Mouse (Mus musculus) hindbrain, embryonic 13.5 days (tissue): ENCODE data around the gene Gss. TPM values are rescaled to one million over a fixed set of nuclear protein-coding genes. Genes with fewer than 3 reads are reported as not detected.
"Not testable (repeated sequence)": the region's sequence is repeated elsewhere in the genome, so short reads cannot be mapped to it uniquely, and the experiment has no call there.

Source experiments
- ATAC-seq: fragments of 200-750 bp; cut with Nextera tagmentation; 2 replicates; pipeline ENCODE4 v1.8.0; 2017; ENCODE audit warnings: moderate TSS enrichment; ENCODE audit not compliant: low FRiP score
- H3K27ac ChIP-seq: fragments of 300-500 bp; sonication (generic); 2 replicates; pipeline ENCODE4 v1.5.1; 2015; ENCODE audit warnings: inconsistent platforms, mild to moderate bottlenecking, moderate library complexity
- H3K27me3 ChIP-seq: fragments of 300-500 bp; sonication (generic); 2 replicates; pipeline ENCODE4 v1.6.1; 2015; ENCODE audit warnings: mild to moderate bottlenecking, inconsistent platforms
- H3K36me3 ChIP-seq: fragments of 300-500 bp; sonication (generic); 2 replicates; pipeline ENCODE4 v1.6.1; 2015; ENCODE audit warnings: mild to moderate bottlenecking, inconsistent platforms
- H3K4me1 ChIP-seq: fragments of 300-500 bp; sonication (generic); replicated peaks from 2 replicates; pipeline ENCODE4 v1.6.1; 2015; ENCODE audit warnings: inconsistent platforms
- H3K4me2 ChIP-seq: fragments of 300-500 bp; sonication (generic); 2 replicates; pipeline ENCODE4 v1.6.1; 2015; ENCODE audit warnings: inconsistent platforms, mild to moderate bottlenecking, moderate library complexity
- H3K4me3 ChIP-seq: fragments of 300-500 bp; sonication (generic); 2 replicates; pipeline ENCODE4 v1.5.1; 2015; ENCODE audit warnings: mild to moderate bottlenecking, inconsistent platforms
- H3K9ac ChIP-seq: fragments of 300-500 bp; sonication (generic); 2 replicates; pipeline ENCODE4 v1.6.1; 2015; ENCODE audit warnings: mild to moderate bottlenecking, inconsistent platforms
- H3K9me3 ChIP-seq: fragments of 300-500 bp; sonication (generic); 2 replicates; pipeline ENCODE4 v1.6.1; 2016; ENCODE audit warnings: inconsistent platforms
- WGBS: fragments of 180-500 bp; shearing (Covaris S2); methylation state at CpG from one replicate; pipeline ENCODE4 v1.1.7; 2015; 5-methylcytosine and 5-hydroxymethylcytosine counted together
- polyA plus RNA-seq: library from polyadenylated mRNA; unstranded; fragments of >200 nt; fragmentation: Nextera tagmentation; extraction: Ambion mirVana; gene quantifications from 2 replicates; pipeline ENCODE4 v1.2.1, GENCODE M21; 2015

Gene Gss
- polyA plus RNA-seq, 1 experiment from 2014 or later: 16.4 TPM

DNA sequence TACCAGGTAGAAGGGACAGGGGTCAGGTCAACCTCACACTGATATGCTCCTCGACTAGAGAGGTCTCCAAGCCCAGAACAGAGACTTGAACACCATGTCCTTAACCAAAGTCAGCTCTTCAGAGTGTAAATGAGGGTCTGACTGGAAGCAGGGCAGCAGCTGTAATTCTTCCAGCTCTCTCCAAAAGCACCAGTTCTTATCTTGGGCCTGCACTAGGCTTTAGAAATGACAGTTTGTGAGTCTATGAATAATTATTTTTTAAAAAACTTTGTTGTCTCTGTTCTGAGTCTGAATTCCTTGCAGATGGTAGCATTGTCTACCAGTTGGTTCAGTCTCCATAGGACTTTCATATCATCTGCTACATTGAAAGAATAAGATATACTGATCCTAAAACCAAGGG, 30.4 kb downstream of the Gss start:
- no peaks in the 10 kb centered on the region for H3K4me1 ChIP-seq
- no peak overlapping the region for H3K4me3 ChIP-seq
- no peak overlapping the region for H3K4me2 ChIP-seq
- H3K9me3 ChIP-seq: no peaks in the 10 kb centered on the region
- ATAC-seq: no peak
- H3K36me3 ChIP-seq: peaks cover 58% of the 10 kb centered on the region
- no peak overlapping the region for H3K9ac ChIP-seq
- H3K27ac ChIP-seq: no peak overlapping the region
- H3K27me3 ChIP-seq: no peaks in the 10 kb centered on the region
- WGBS: 64% methylated on average over 1 of the region's 1 CpGs

DNA sequence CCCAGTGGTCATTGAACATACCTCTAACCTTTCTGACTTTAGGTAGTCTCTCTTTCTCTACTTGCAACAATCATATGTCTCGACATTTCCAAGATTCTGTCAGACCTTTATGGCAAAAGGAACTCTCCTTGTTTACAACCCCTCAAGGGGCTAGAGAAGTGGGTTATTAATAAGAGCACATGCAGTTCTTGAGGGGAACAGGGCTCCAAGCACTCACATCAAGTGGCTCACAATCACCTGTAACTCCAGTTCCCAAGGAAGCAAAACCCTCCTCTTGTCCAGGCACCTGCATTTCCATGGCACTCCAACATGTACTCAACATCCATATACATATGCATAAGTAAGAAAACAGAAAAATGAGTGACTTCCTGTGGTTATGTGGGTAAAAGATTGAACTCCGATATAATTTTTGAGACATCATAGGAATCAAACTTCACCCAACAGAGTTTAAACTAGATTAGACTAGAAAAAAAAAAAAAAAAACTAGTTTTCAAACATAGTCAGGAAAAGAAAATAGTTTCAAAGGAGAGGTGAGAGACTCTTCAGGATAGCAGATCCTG, 38.1 kb downstream of the Gss start:
- Histone ChIP-seq H3K4me3 (no peak overlapping the region), H3K4me2 (no peak overlapping the region), H3K4me1 (no peaks in the 10 kb centered on the region), H3K36me3 (peaks cover 28% of the 10 kb centered on the region), H3K27me3 (no peaks in the 10 kb centered on the region), H3K27ac (no peak overlapping the region), H3K9me3 (no peaks in the 10 kb centered on the region), H3K9ac (no peak overlapping the region)
- ATAC-seq: no peak
- 85% methylated on average over 2 of the region's 2 CpGs for WGBS

DNA sequence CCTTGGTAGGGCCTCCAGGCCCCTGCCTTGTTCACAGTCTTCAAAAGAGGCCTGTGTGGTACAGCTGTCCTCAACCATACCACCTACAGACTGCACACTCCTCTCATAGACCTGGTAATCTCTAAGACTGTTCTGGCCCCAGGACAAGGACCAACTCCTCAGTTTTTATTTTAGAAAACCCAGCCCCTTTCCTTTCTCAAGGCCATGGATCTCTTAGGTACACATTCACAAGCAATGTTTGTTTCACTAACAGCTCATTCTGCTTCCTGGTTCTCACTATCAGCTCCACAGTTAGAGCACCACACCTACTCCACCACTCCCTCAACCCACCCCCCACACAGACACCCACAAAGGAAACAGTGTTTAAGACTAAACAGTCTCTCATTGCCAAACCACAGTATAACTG, 39.7 kb downstream of the Gss start:
- Histone ChIP-seq H3K4me1 (no peaks in the 10 kb centered on the region), H3K27ac (no peak overlapping the region), H3K27me3 (no peaks in the 10 kb centered on the region), H3K4me3 (no peak overlapping the region), H3K4me2 (no peak overlapping the region), H3K9me3 (no peaks in the 10 kb centered on the region), H3K9ac (no peak overlapping the region), H3K36me3 (peaks cover 20% of the 10 kb centered on the region)
- no peak for ATAC-seq

DNA sequence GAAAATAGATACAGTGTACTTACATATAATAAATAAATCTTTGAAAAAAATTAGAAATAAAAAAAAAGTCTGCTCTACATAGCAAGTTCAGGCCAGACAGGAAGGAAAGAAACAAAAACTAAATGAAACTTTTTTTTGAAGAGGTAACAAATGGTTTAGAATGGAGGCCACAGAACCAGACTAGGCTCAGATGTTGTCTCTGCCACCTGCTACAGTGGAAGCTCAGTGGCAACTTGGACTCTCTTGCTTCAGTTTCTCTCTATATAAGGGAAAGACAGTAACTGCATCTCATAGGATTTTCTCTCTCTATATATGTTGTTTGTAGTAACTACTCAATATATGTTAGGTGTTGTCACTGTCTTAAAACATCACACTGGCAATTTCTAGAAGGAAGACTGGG, 40.3 kb downstream of the Gss start:
- no peak for ATAC-seq
- H3K9me3 ChIP-seq: no peaks in the 10 kb centered on the region
- no peaks in the 10 kb centered on the region for H3K27me3 ChIP-seq
- H3K4me3 ChIP-seq: no peak overlapping the region
- peaks cover 20% of the 10 kb centered on the region for H3K36me3 ChIP-seq
- no peaks in the 10 kb centered on the region for H3K4me1 ChIP-seq
- no peak overlapping the region for H3K9ac ChIP-seq
- no peak overlapping the region for H3K4me2 ChIP-seq
- H3K27ac ChIP-seq: no peak overlapping the region

DNA sequence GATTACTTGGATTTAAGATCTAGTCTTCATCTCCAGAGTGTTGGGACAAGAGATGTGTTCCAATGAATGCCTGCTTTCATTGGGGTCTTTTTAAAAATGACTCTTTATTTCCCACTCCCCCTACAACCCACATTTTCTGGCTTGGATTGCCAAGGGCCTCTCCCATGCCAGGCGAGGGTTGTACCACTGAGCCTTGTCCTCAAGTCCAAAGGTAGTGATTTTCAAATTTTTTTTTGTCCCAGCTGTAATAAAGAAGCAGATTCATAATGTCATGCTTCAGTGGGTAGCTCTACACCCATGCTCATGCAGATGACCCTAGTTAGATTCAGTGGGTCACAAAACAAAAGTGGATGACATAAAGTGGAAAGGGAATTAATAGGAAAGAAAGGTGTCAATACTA, 45.7 kb downstream of the Gss start:
- Histone ChIP-seq H3K4me3 (no peak overlapping the region), H3K27ac (no peak overlapping the region), H3K9ac (no peak overlapping the region), H3K36me3 (peaks cover 10% of the 10 kb centered on the region; the same call in 1 of the 2 replicates), H3K4me1 (no peaks in the 10 kb centered on the region), H3K9me3 (no peaks in the 10 kb centered on the region), H3K27me3 (no peaks in the 10 kb centered on the region), H3K4me2 (no peak overlapping the region)
- 81% methylated on average over 1 of the region's 1 CpGs for WGBS
- no peak for ATAC-seq

DNA sequence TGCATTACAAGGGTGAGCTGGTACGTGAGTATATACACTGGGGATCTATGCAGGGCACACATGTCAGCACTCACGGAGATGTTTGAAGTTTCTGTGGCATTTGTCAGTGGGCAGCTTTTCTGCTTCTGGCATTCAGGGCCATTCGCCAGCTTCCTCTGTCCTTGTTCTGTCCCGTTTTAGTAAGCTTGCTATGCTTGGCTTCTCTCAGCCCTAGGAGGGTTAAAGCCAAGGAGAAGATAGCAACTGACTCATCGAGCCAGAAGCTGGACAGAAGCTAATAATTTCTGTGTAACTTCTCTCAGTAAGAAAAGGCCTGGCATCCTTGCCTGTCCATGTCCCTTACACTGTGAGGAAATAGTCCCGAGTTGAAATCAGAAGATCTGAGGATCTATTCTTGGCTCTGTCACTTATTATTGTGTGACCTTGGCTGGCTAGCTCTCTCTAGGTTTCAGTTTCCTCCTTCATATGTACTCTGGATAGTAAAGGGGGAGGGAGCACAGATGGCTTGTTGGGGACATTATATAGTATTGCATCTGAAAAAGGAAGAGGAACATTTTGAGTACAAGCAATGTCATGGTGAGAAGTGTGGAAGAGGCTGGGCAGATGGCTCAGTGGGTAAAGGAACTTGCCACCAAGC, 51.7 kb downstream of the Gss start:
- Histone ChIP-seq H3K27me3 (no peaks in the 10 kb centered on the region), H3K4me3 (no peak overlapping the region), H3K36me3 (no peaks in the 10 kb centered on the region), H3K9me3 (no peaks in the 10 kb centered on the region), H3K9ac (no peak overlapping the region), H3K4me2 (no peak overlapping the region), H3K27ac (no peak overlapping the region), H3K4me1 (no peaks in the 10 kb centered on the region)
- WGBS: 75% methylated on average over 6 of the region's 6 CpGs
- no peak for ATAC-seq

DNA sequence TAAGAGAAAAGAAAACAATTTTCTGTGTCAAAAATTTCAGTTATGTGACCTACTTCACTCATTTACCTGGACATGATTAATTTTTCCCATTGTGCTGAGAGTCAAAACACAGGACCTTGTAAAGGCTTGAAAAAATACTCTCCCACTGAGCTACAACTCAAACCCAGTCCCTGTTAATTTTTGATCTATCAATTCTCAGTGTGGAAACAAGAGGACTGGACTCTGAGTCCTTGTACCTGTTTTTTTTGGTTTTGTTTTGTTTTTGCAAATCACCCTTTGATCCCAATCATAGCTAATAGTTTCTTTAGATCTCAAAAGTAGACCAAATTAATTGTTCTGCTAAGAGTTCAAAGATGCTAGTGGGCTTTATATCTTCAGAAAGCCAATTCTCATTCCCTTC, 52.9 kb downstream of the Gss start:
- Histone ChIP-seq H3K4me1 (no peaks in the 10 kb centered on the region), H3K9me3 (no peaks in the 10 kb centered on the region), H3K4me3 (no peak overlapping the region), H3K36me3 (no peaks in the 10 kb centered on the region), H3K9ac (no peak overlapping the region), H3K27ac (no peak overlapping the region), H3K4me2 (no peak overlapping the region), H3K27me3 (no peaks in the 10 kb centered on the region)
- ATAC-seq: no peak

DNA sequence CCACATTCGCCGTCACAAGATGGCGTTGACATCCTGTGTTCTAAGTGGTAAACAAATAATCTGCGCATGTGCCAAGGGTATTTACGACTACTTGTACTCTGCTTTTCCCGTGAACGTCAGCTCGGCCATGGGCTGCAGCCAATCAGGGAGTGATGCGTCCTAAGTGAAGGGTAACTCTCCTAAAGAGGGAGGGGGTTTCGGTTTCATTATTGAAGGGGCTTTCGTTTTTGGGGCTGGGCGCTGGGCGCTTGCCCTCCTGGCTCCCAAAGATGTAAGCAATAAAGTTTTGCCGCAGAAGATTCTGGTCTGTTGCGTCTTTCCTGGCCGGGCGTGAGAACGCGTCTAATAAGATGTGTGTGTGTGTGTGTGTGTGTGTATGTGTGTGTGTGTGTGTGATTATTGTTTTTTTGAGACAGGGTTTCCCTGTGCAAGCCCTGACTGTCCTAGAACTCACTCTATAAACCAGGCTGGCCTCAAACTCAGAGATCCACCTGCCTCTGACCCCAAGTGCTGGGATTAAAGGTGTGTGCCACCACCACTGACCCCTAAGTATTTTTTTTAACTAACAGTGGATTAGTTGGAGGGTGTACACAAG, 54.0 kb downstream of the Gss start:
- not testable (repeated sequence) for ATAC-seq, H3K36me3 ChIP-seq, H3K4me1 ChIP-seq, H3K9ac ChIP-seq, H3K27me3 ChIP-seq, H3K27ac ChIP-seq, H3K4me3 ChIP-seq, H3K9me3 ChIP-seq, H3K4me2 ChIP-seq
- WGBS: 89% methylated on average over 19 of the region's 19 CpGs

DNA sequence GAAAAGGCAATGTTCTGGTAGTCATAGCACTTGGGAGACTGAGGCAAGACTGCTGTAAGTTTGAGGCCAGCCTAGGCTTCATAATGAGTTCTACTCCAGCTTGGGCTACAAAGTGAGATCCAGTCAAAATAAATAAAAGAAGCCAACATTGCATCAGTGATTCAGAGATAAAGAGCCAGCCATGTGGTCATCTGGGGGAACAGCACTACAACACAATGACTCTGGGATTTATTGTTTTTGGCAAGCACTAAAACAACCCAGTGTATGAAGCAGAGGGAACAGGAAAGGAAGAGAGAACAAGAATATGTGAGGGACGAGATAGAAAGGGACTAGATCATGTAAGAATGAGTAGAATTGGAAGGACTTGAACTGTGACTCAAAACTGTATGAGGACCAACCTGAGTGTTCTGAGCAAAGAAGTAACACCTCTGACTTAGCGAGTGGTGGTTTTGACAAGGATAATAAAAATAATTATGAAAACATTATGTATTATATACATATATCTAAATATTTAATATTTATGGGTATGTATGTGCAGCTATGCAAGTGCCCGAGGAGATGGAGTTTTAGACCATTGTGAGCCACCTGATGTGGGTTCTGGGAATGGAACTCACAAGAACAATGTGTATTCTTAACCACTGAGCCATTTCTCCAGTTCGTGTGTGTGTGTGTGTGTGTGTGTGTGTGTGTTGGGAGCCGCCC, 54.7 kb downstream of the Gss start:
- no peak overlapping the region for H3K27ac ChIP-seq
- H3K9me3 ChIP-seq: no peaks in the 10 kb centered on the region
- WGBS: 83% methylated on average over 5 of the region's 5 CpGs
- H3K9ac ChIP-seq: no peak overlapping the region
- no peaks in the 10 kb centered on the region for H3K36me3 ChIP-seq
- no peaks in the 10 kb centered on the region for H3K27me3 ChIP-seq
- no peak overlapping the region for H3K4me2 ChIP-seq
- no peak for ATAC-seq
- no peaks in the 10 kb centered on the region for H3K4me1 ChIP-seq
- no peak overlapping the region for H3K4me3 ChIP-seq

DNA sequence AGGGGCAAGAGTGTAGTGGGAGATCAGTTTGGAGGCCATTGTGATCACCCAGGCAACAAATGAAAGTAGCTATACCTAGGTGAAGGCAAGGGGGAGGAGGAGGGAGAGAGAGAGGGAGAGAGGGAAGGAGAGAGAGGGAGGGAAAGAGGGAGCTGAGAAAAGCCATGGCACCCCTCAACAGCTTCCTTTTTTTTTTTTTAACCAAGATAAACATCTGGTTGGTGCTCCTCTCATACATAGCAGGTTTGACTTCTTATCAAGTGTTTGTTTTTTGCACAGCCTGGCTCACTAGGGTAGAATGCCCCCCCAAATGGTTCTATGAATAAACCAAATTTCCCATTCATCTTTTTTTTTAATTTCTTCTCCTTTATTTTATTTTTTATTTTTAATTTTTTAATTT, 56.3 kb downstream of the Gss start:
- no peak overlapping the region for H3K9ac ChIP-seq
- no peaks in the 10 kb centered on the region for H3K27me3 ChIP-seq
- no peak overlapping the region for H3K27ac ChIP-seq
- H3K9me3 ChIP-seq: no peaks in the 10 kb centered on the region
- H3K4me2 ChIP-seq: no peak overlapping the region
- no peak overlapping the region for H3K4me3 ChIP-seq
- no peak for ATAC-seq
- H3K36me3 ChIP-seq: no peaks in the 10 kb centered on the region
- no peaks in the 10 kb centered on the region for H3K4me1 ChIP-seq

DNA sequence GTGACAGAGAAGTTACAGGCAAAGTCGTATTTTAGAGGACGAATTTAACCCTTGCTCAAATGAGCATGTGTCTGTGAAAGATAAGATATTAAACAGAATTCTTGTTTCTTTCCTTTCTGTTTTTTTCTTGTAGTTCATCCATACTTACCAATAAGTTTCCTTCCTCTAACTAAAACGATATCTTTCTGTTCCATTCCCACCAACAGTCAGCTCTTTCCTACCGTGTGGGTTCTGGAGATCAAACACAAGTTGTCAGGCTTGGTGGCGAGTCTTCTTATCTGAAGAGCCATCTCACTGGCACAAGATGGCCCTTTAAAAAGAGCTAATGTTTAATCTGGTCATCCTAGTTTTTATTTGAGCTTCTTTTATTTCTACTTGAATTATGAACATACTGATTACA, 65.2 kb downstream of the Gss start:
- H3K36me3 ChIP-seq: 0 out of 2 replicates have a peak, but pooled peaks cover 5% of the 10 kb centered on the region
- H3K4me2 ChIP-seq: no peak overlapping the region
- no peak for ATAC-seq
- no peak overlapping the region for H3K9ac ChIP-seq
- H3K27ac ChIP-seq: no peak overlapping the region
- H3K27me3 ChIP-seq: no peaks in the 10 kb centered on the region
- no peak overlapping the region for H3K4me3 ChIP-seq
- H3K4me1 ChIP-seq: no peaks in the 10 kb centered on the region
- WGBS: 82% methylated on average over 5 of the region's 5 CpGs
- no peaks in the 10 kb centered on the region for H3K9me3 ChIP-seq

DNA sequence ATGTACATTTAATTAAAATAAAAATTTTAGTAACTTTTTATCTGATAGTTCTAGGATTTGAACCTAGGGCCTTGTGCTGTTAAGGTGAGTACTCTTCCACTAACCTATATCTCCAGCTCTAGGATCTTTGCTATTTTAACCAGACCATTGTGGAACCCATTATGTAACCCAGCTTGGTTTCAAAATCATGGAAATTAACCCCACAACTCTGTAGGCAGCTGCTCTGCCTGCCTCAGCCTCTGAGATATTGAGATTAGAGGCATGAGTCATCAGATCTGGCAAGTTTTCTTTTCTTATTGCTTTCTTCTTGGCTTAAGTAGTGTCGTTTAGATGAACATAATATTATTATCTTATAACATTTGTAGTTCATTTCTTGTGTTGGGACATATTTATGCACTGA, 68.2 kb downstream of the Gss start:
- Histone ChIP-seq H3K27me3 (no peaks in the 10 kb centered on the region), H3K4me2 (no peak overlapping the region), H3K27ac (no peak overlapping the region), H3K9ac (no peak overlapping the region), H3K9me3 (no peaks in the 10 kb centered on the region), H3K4me1 (no peaks in the 10 kb centered on the region), H3K36me3 (0 out of 2 replicates have a peak, but pooled peaks cover 5% of the 10 kb centered on the region), H3K4me3 (no peak overlapping the region)
- ATAC-seq: no peak
- WGBS: 77% methylated on average over 1 of the region's 1 CpGs

DNA sequence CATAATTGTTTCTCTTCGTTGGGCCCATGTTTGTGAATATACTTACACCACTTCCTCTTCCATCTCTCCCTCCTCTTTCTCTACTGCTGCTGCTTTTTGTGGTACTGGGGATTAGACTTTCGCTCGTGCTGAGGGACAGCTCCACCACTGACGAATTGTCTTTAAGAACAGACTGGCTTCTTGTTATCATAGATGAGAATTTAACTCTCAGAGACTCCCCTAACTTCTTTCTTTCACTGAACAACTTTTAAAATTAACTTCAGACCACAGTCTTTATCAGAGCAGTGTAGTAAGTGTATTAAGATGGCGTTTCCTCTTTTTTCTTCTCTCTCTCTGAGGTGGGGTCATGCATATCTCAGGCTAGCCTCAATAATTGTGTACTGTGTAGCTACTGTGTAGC, 68.9 kb downstream of the Gss start:
- 0 out of 2 replicates have a peak, but pooled peaks cover 5% of the 10 kb centered on the region for H3K36me3 ChIP-seq
- no peaks in the 10 kb centered on the region for H3K27me3 ChIP-seq
- no peak overlapping the region for H3K9ac ChIP-seq
- no peaks in the 10 kb centered on the region for H3K9me3 ChIP-seq
- H3K4me2 ChIP-seq: no peak overlapping the region
- no peak overlapping the region for H3K4me3 ChIP-seq
- ATAC-seq: no peak
- H3K27ac ChIP-seq: no peak overlapping the region
- H3K4me1 ChIP-seq: peaks cover 3% of the 10 kb centered on the region; the same call in 1 of the 2 replicates
- WGBS: 68% methylated on average over 5 of the region's 5 CpGs
